Mouse (Mus musculus) liver, embryonic 14.5 days (tissue): ENCODE measurements at regions not wholly inside any gene's neighbourhood (a gene's known extent, or its start where the extent isn't known, plus 50 kb on each side); places are given as distances from the start of the nearest gene placed in this dataset.

ENCODE experiments used
- ATAC-seq: fragments of 200-750 bp; cut with Nextera tagmentation; 2 replicates; pipeline ENCODE4 v1.8.0; 2017; ENCODE audit warnings: moderate number of reproducible peaks, mild to moderate bottlenecking, moderate library complexity; ENCODE audit not compliant: insufficient read depth
- DNase-seq, 3 experiments: peaks; one replicate each; pipeline ENCODE4 v3.0.0-alpha.2; 2012 to 2013; ENCODE audit warnings: low read depth in 3 of 3, low spot score in 3 of 3
- H3K27ac ChIP-seq: fragments of 300-500 bp; sonication (generic); 2 replicates; pipeline ENCODE4 v1.5.1; 2014; ENCODE audit warnings: moderate library complexity, mild to moderate bottlenecking, control low read depth, inconsistent platforms
- H3K27me3 ChIP-seq: fragments of 300-500 bp; sonication (generic); 2 replicates; pipeline ENCODE4 v1.6.1; 2014; ENCODE audit warnings: mild to moderate bottlenecking, low read length, moderate library complexity; ENCODE audit not compliant: control insufficient read depth, insufficient read depth
- H3K36me3 ChIP-seq: fragments of 300-500 bp; sonication (generic); replicated peaks from 2 replicates; pipeline ENCODE4 v1.6.1; 2014; ENCODE audit warnings: low read depth; ENCODE audit not compliant: control insufficient read depth, insufficient read depth
- H3K4me1 ChIP-seq, 2 experiments: fragments of 200-500 bp in 1 of 2; fragments of 300-500 bp in 1 of 2; sonication (generic) in 1 of 2; replicated peaks; 2 replicates each; pipeline ENCODE4 v1.6.1; 2012 to 2014; ENCODE audit warnings: antibody characterized with exemption in 1 of 2, inconsistent platforms in 1 of 2, low read length in 1 of 2; ENCODE audit not compliant: control insufficient read depth in 2 of 2, insufficient read depth in 2 of 2
- H3K4me2 ChIP-seq: fragments of 300-500 bp; sonication (generic); 2 replicates; pipeline ENCODE4 v1.6.1; 2014; ENCODE audit warnings: low read depth, mild to moderate bottlenecking, control low read depth, moderate library complexity
- H3K4me3 ChIP-seq, 2 experiments: fragments of 200-500 bp in 1 of 2; fragments of 300-500 bp in 1 of 2; sonication (generic) in 1 of 2; 2 replicates each; pipeline ENCODE4 v1.5.1; 2012 to 2014; ENCODE audit warnings: low read depth in 2 of 2, low read length in 2 of 2, mild to moderate bottlenecking in 2 of 2, control low read depth in 1 of 2, inconsistent platforms in 1 of 2, moderate library complexity in 1 of 2; ENCODE audit not compliant: insufficient read depth in 1 of 2
- H3K9ac ChIP-seq: fragments of 300-500 bp; sonication (generic); replicated peaks from 2 replicates; pipeline ENCODE4 v1.6.1; 2014; ENCODE audit warnings: mild to moderate bottlenecking, control low read depth, moderate library complexity
- H3K9me3 ChIP-seq: fragments of 300-500 bp; sonication (generic); 2 replicates; pipeline ENCODE4 v1.6.1; 2016; ENCODE audit warnings: low read length, mixed read lengths; ENCODE audit not compliant: control insufficient read depth
- CTCF ChIP-seq: IDR thresholded peaks from 2 replicates; pipeline ENCODE4 v1.5.1; 2016; ENCODE audit warnings: antibody characterized with exemption, low read depth, control low read depth
- EP300 ChIP-seq: IDR thresholded peaks from 2 replicates; pipeline ENCODE4 v1.6.1; 2016; ENCODE audit warnings: antibody characterized with exemption, low read depth
- WGBS: fragments of 180-500 bp; shearing (Covaris S2); extraction: QIAGEN DNeasy Blood & Tissue Kit; methylation state at CpG from one replicate; pipeline ENCODE4 v1.1.7; 2014; ENCODE audit not compliant: insufficient replicate concordance; 5-methylcytosine and 5-hydroxymethylcytosine counted together

DNA sequence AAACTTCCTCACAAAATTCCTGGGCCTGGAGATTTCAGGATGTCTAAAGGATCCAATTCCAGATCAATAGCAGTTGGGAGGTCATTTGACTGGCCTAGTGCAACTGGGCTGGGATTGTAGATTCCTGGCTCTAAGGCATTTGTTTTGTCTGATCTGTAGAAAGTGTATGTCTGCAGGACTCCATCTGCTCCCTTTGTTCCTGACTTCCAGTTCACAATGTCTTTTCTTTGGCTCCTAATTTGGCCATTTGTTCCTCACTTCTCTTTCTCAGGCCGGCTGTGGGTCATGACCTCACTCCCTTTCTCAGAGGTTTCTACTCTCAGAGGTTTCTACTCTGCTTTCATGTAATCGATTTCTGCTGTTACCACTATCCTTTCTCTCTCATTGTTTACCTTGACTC, 115.5 kb upstream of the Pcbd1 start:
- Histone ChIP-seq H3K9me3 (no peaks in the 10 kb centered on the region), H3K4me3 (no peak overlapping the region), H3K4me1 (no peaks in the 10 kb centered on the region), H3K27ac (no peak overlapping the region), H3K4me2 (no peak overlapping the region), H3K27me3 (no peaks in the 10 kb centered on the region), H3K36me3 (no peaks in the 10 kb centered on the region), H3K9ac (no peak overlapping the region)
- 39% methylated on average over 2 of the region's 2 CpGs for WGBS
- no peak for TF ChIP-seq EP300
- no peak for TF ChIP-seq CTCF
- DNase-seq (no peak), ATAC-seq (no peak)

- no peak overlapping the region for H3K4me3 ChIP-seq
- 76% methylated on average over 10 of the region's 10 CpGs for WGBS
- H3K36me3 ChIP-seq = no peaks in the 10 kb centered on the region
- H3K9ac ChIP-seq = no peak overlapping the region
- TF ChIP-seq EP300 (no peak), CTCF (no peak)
- ATAC-seq (no peak), DNase-seq (no peak)
- H3K4me2 ChIP-seq = no peak overlapping the region
- H3K4me1 ChIP-seq = no peaks in the 10 kb centered on the region
- no peak overlapping the region for H3K27ac ChIP-seq
- no peaks in the 10 kb centered on the region for H3K9me3 ChIP-seq
- H3K27me3 ChIP-seq = no peaks in the 10 kb centered on the region
Measured at GRCm38 (mm10) chr10:60964843-60965242, 124.3 kb upstream of the Pcbd1 start.

DNA sequence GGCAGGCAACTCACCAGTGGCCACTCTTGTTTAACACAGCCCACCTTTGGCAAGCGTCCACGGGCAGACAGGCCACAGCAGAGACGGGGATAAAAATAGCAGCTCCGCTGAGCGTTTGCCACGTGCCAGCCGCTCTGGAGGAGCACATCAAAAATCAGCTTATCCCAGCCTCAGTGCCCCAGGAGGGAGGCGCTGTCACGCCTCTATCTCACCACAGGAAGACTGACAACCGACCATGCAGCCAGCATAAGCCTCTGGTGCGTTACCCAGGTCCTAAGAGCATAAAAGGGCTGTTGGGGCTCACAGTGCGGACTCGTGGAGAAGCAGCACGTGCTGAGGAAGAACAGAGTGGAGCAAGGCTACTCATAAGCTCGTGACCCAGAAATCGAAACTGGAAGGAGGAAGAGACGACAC, 126.4 kb upstream of the Unc5b start:
- H3K4me3 ChIP-seq = no peak overlapping the region
- 24% methylated on average over 17 of the region's 17 CpGs for WGBS
- H3K27me3 ChIP-seq = no peaks in the 10 kb centered on the region
- DNase-seq = no peak
- no peaks in the 10 kb centered on the region for H3K9me3 ChIP-seq
- no peak for ATAC-seq
- TF ChIP-seq EP300 = no peak
- no peak for TF ChIP-seq CTCF
- no peaks in the 10 kb centered on the region for H3K36me3 ChIP-seq
- no peak overlapping the region for H3K4me2 ChIP-seq
- H3K27ac ChIP-seq = no peak overlapping the region
- no peak overlapping the region for H3K9ac ChIP-seq
- H3K4me1 ChIP-seq = no peaks in the 10 kb centered on the region

DNA sequence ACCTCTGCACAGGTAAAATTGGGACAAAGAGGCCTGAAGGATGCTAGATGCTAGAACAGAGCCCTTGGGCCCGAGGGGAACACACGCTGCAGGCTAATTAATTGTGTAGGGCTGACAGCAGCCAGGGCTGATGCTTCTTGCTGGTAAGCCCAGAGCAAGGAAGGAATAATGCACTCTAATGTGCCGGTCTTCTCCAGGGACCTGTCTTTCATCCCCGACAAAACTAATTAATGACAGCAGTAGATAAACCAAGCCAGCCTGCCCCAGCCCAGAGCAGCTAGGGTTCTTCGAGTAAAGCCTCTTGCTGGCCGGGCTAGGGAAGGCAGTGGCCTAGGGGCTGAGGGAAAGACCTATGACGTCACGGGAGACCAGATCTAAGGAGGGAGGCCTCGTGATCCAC, 124.1 kb upstream of the Unc5b start:
- no peaks in the 10 kb centered on the region for H3K9me3 ChIP-seq
- DNase-seq (no peak), ATAC-seq (no peak)
- no peaks in the 10 kb centered on the region for H3K36me3 ChIP-seq
- H3K9ac ChIP-seq = no peak overlapping the region
- H3K4me2 ChIP-seq = no peak overlapping the region
- H3K4me3 ChIP-seq = no peak overlapping the region
- H3K4me1 ChIP-seq = no peaks in the 10 kb centered on the region
- H3K27ac ChIP-seq = no peak overlapping the region
- WGBS = 44% methylated on average over 9 of the region's 9 CpGs
- TF ChIP-seq CTCF (no peak), EP300 (no peak)
- H3K27me3 ChIP-seq = no peaks in the 10 kb centered on the region

GRCm38 (mm10) chr10:60952495-60952894, 121.1 kb upstream of the Unc5b start:
- no peaks in the 10 kb centered on the region for H3K4me1 ChIP-seq
- H3K4me2 ChIP-seq = no peak overlapping the region
- no peaks in the 10 kb centered on the region for H3K36me3 ChIP-seq
- no peak overlapping the region for H3K4me3 ChIP-seq
- no peaks in the 10 kb centered on the region for H3K27me3 ChIP-seq
- TF ChIP-seq CTCF = no peak
- TF ChIP-seq EP300 = no peak
- ATAC-seq = no peak
- H3K9ac ChIP-seq = no peak overlapping the region
- no peak for DNase-seq
- 28% methylated on average over 7 of the region's 7 CpGs for WGBS
- no peak overlapping the region for H3K27ac ChIP-seq
- no peaks in the 10 kb centered on the region for H3K9me3 ChIP-seq
